In genomic region chr1:61203170-61203569, GRCm38 (mm10) we compare ENCODE assay signal across 8 mouse cellular contexts.
DNase-seq lines count a peak whose midpoint lies in the region; ATAC-seq and TF ChIP-seq lines count a peak whose summit lies in the region.

No protein-coding gene starts in this region.

- intact Hi-C loops in heart, postnatal 25 days (cut with DNase I) = loop anchor here (10.0 kb wide), 1 partner anchor 72 kb away; no protein-coding TSS in a partner anchor

- H3K27ac ChIP-seq in heart, embryonic 10.5 days = 0 out of 2 replicates have a peak overlapping the region, but pooled peaks have one; percentile 52
- H3K27ac ChIP-seq in lung, postnatal 0 days (ENCODE audit: low read length) = no peak overlapping the region

- peak overlapping the region; percentile 19 for H3K4me2 ChIP-seq in lung, postnatal 0 days (replicated peaks; ENCODE audit: low read depth, low read length)

- peaks cover 9% of the 10 kb centered on the region for H3K4me1 ChIP-seq in heart, embryonic 10.5 days
- no peaks in the 10 kb centered on the region for H3K4me1 ChIP-seq in lung, postnatal 0 days (ENCODE audit: insufficient read depth, low read depth, low read length)

- H3K27me3 ChIP-seq in heart, embryonic 10.5 days (ENCODE audit: insufficient read depth, poor library complexity, severe bottlenecking) = no peaks in the 10 kb centered on the region
- H3K27me3 ChIP-seq in lung, postnatal 0 days (replicated peaks; ENCODE audit: insufficient read depth, low read length) = no peaks in the 10 kb centered on the region

- 12% methylated on average over 15 of the region's 15 CpGs for whole genome bisulfite sequencing in heart, embryonic 10.5 days
- WGBS in lung, postnatal 0 days = 4% methylated on average over 15 of the region's 15 CpGs

- H3K36me3 ChIP-seq in heart, embryonic 10.5 days = no peaks in the 10 kb centered on the region
- no peaks in the 10 kb centered on the region for H3K36me3 ChIP-seq in lung, postnatal 0 days (ENCODE audit: insufficient read depth, low read length)

- TF ChIP-seq CTCF in lung, postnatal 0 days (IDR thresholded peaks at IDR 0.05) = no peak

- ATAC-seq in common myeloid progenitor, adult 5-6 weeks (replicated peaks; ENCODE audit: low read depth, poor library complexity, severe bottlenecking) = 0 out of 2 replicates have a peak, but pooled peaks have one; percentile 54
- peak; percentile 82 for ATAC-seq in lung, postnatal 0 days

- TF ChIP-seq EP300 in lung, postnatal 0 days (IDR thresholded peaks at IDR 0.05) = no peak

- DNase-seq in heart, adult 11 months = peak; percentile 95
- DNase-seq in heart, postnatal 25 days (ENCODE audit: low spot score) = no peak
- DNase-seq in heart, embryonic 10.5 days (ENCODE audit: low spot score) = peak; percentile 76
- peak; percentile 68 for DNase-seq in lung, postnatal 0 days (ENCODE audit: low spot score)
- DNase-seq in yolk sac, embryonic 10.5 days (ENCODE audit: low spot score) = peak; percentile 42
- DNase-seq in ovary, adult 18-20 months (ENCODE audit: low spot score) = no peak
- DNase-seq in right cerebral cortex, postnatal 25 days = no peak

- no peak overlapping the region for H3K9ac ChIP-seq in lung, postnatal 0 days (replicated peaks; ENCODE audit: low read depth)

- H3K4me3 ChIP-seq in heart, embryonic 10.5 days = peak overlapping the region; percentile 46
- H3K4me3 ChIP-seq in lung, postnatal 0 days (ENCODE audit: low read depth, low read length) = no peak overlapping the region

- H3K9me3 ChIP-seq in heart, embryonic 10.5 days = no peaks in the 10 kb centered on the region
- H3K9me3 ChIP-seq in lung, postnatal 0 days (ENCODE audit: low read length) = no peaks in the 10 kb centered on the region

Comparison
In these comparisons a context has a peak if more than half of its experiments do, and no peak if none do; other contexts are left out.
1. DNase-seq: peak in heart, adult 11 months (single experiment), heart, embryonic 10.5 days (single experiment), lung, postnatal 0 days (single experiment) and yolk sac, embryonic 10.5 days (single experiment); none in heart, postnatal 25 days (single experiment), ovary, adult 18-20 months (single experiment) and right cerebral cortex, postnatal 25 days (single experiment).